Mouse (Mus musculus) gastrocnemius, postnatal 25 days (tissue): ENCODE results near the gene Arsg. TPM values are rescaled to one million over a fixed set of nuclear protein-coding genes. Genes with fewer than 3 reads are reported as not detected.

Experiments
- DNase-seq: peaks from one replicate; pipeline ENCODE4 v3.0.0; 2022
- microRNA-seq, 2 experiments: library from miRNA; unstranded; fragments of <30 nt; microRNA quantifications; one replicate each; pipeline ENCODE4 v1.2.0; 2021; ENCODE audit warnings: borderline replicate concordance in 2 of 2
- total RNA-seq, 2 experiments: library from RNA; stranded (reverse); gene quantifications; 1 replicate in 1 of 2; 2 replicates in 1 of 2; pipeline ENCODE4 v1.2.3; 2021

The Arsg gene
- total RNA-seq, 2 experiments from 2014 or later: 2.6 to 4.7 TPM

GRCm38 (mm10) chr11:109620356-109620755 lies 147.2 kb downstream of the Arsg start:
- no peak for DNase-seq

- no peak for DNase-seq
Measured at GRCm38 (mm10) chr11:109621183-109621582, 148.0 kb downstream of the Arsg start.

GRCm38 (mm10) chr11:109622518-109623037 lies 149.4 kb downstream of the Arsg start:
- no peak for DNase-seq

Small RNA genes within 50 kb of the gene (microRNA-seq; reads per million reads assigned to microRNA genes)
- gene Gm25540: 0 reads per million in 2 experiments

Other genes starting within 250 kb of the Arsg start
- gene Rgs9, start 175.2 kb upstream of the Arsg start, total RNA-seq: under 1 TPM in 1 of 2 experiments, not detected in 1; 0.19 TPM
- gene Gna13, start 110.5 kb upstream of the Arsg start, total RNA-seq: 10 to 100 TPM; 24.2 to 25.3 TPM
- not detected for gene 9930022D16Rik, start 59.5 kb upstream of the Arsg start, total RNA-seq
- 10 to 100 TPM; 54.0 to 63.0 TPM for gene Amz2, start 47.4 kb upstream of the Arsg start, total RNA-seq
- 10 to 100 TPM in 1 of 2 experiments, 1 to 10 TPM in 1; 7.0 to 11.5 TPM for gene Slc16a6, start 224 bp downstream of the Arsg start, total RNA-seq
- gene Wipi1, start 138.6 kb downstream of the Arsg start, total RNA-seq: 10 to 100 TPM; 59.7 to 64.9 TPM
- gene Prkar1a, start 176.0 kb downstream of the Arsg start, total RNA-seq: 100 to 1,000 TPM; 136 to 142 TPM
- 1 to 10 TPM; 2.1 to 3.0 TPM for gene Fam20a, start 248.9 kb downstream of the Arsg start, total RNA-seq